Mouse (Mus musculus): ENCODE results near the gene Fasn. TPM values are rescaled to one million over a fixed set of nuclear protein-coding genes. Genes with fewer than 3 reads are reported as not detected.
"Not testable (repeated sequence)": the region's sequence is repeated elsewhere in the genome, so short reads cannot be mapped to it uniquely, and the experiment has no call there.

Gene Fasn
- polyA plus RNA-seq, 1 experiment from 2014 or later = 16.0 TPM

- H3K4me2 ChIP-seq (replicated peaks; ENCODE audit: low read depth) = no peak overlapping the region
- peak; percentile 63 for DNase-seq (ENCODE audit: low spot score)
- TF ChIP-seq EP300 (optimal IDR thresholded peaks at IDR 0.05) (no peak), CTCF (IDR thresholded peaks at IDR 0.05; ENCODE audit: low read depth) (no peak)
- H3K27ac ChIP-seq (replicated peaks) = peak overlapping the region; percentile 88
- peaks cover 6% of the 10 kb centered on the region; the same call in 1 of the 2 replicates for H3K4me1 ChIP-seq (replicated peaks; ENCODE audit: control insufficient read depth, insufficient read depth)
- no peaks in the 10 kb centered on the region for H3K9me3 ChIP-seq (ENCODE audit: control insufficient read depth, low read length)
- H3K27me3 ChIP-seq (ENCODE audit: control insufficient read depth, insufficient read depth, low read length) = no peaks in the 10 kb centered on the region
- H3K9ac ChIP-seq (ENCODE audit: low read length) = no peak overlapping the region
- 58% methylated on average over 2 of the region's 2 CpGs for WGBS
- ATAC-seq (ENCODE audit: low FRiP score, low TSS enrichment) = peak; percentile 82
- no peak overlapping the region for H3K4me3 ChIP-seq (ENCODE audit: low read depth, low read length)
- H3K36me3 ChIP-seq (ENCODE audit: control insufficient read depth, insufficient read depth, low read length) = no peaks in the 10 kb centered on the region
These were observed 26.1 kb upstream of the Fasn start for GRCm38 (mm10) chr11:120850331-120851030.

GRCm38 (mm10) chr11:120846725-120847475 lies 22.6 kb upstream of the Fasn start:
- 86% methylated on average over 9 of the region's 9 CpGs for WGBS
- no peaks in the 10 kb centered on the region for H3K27me3 ChIP-seq (ENCODE audit: control insufficient read depth, insufficient read depth, low read length)

GRCm38 (mm10) chr11:120844329-120844728 lies 20.0 kb upstream of the Fasn start:
- H3K9ac ChIP-seq (ENCODE audit: low read length) = no peak overlapping the region
- H3K9me3 ChIP-seq (ENCODE audit: control insufficient read depth, low read length) = no peaks in the 10 kb centered on the region
- no peak overlapping the region for H3K4me3 ChIP-seq (ENCODE audit: low read depth, low read length)
- no peaks in the 10 kb centered on the region for H3K4me1 ChIP-seq (replicated peaks; ENCODE audit: control insufficient read depth, insufficient read depth)
- no peak overlapping the region for H3K27ac ChIP-seq (replicated peaks)
- no peak for TF ChIP-seq CTCF (IDR thresholded peaks at IDR 0.05; ENCODE audit: low read depth)
- no peak for TF ChIP-seq EP300 (optimal IDR thresholded peaks at IDR 0.05)
- no peak overlapping the region for H3K4me2 ChIP-seq (replicated peaks; ENCODE audit: low read depth)
- H3K36me3 ChIP-seq (ENCODE audit: control insufficient read depth, insufficient read depth, low read length) = no peaks in the 10 kb centered on the region
- ATAC-seq (ENCODE audit: low FRiP score, low TSS enrichment) = no peak
- 82% methylated on average over 4 of the region's 4 CpGs for WGBS
- no peaks in the 10 kb centered on the region for H3K27me3 ChIP-seq (ENCODE audit: control insufficient read depth, insufficient read depth, low read length)
- no peak for DNase-seq (ENCODE audit: low spot score)

More at GRCm38 (mm10) chr11:120846725-120847475, 22.6 kb upstream of the Fasn start:
- no peak for ATAC-seq (ENCODE audit: low FRiP score, low TSS enrichment)
- Histone ChIP-seq H3K9me3 (ENCODE audit: control insufficient read depth, low read length) (no peaks in the 10 kb centered on the region), H3K9ac (ENCODE audit: low read length) (no peak overlapping the region), H3K4me3 (ENCODE audit: low read depth, low read length) (no peak overlapping the region), H3K4me2 (replicated peaks; ENCODE audit: low read depth) (no peak overlapping the region), H3K36me3 (ENCODE audit: control insufficient read depth, insufficient read depth, low read length) (no peaks in the 10 kb centered on the region), H3K4me1 (replicated peaks; ENCODE audit: control insufficient read depth, insufficient read depth) (peaks cover 3% of the 10 kb centered on the region; the same call in 1 of the 2 replicates), H3K27ac (replicated peaks) (no peak overlapping the region)
- DNase-seq (ENCODE audit: low spot score) = no peak
- TF ChIP-seq CTCF (IDR thresholded peaks at IDR 0.05; ENCODE audit: low read depth) (no peak), EP300 (optimal IDR thresholded peaks at IDR 0.05) (no peak)

GRCm38 (mm10) chr11:120833555-120834280 lies 9.4 kb upstream of the Fasn start:
- H3K4me2 ChIP-seq (replicated peaks; ENCODE audit: low read depth) = no peak overlapping the region; the same call in 1 of the 2 replicates
- ATAC-seq (ENCODE audit: low FRiP score, low TSS enrichment) = peak; percentile 61
- no peak overlapping the region for H3K4me3 ChIP-seq (ENCODE audit: low read depth, low read length)
- H3K9ac ChIP-seq (ENCODE audit: low read length) = no peak overlapping the region; the same call in 1 of the 2 replicates
- H3K27ac ChIP-seq (replicated peaks) = peak overlapping the region; percentile 63
- H3K36me3 ChIP-seq (ENCODE audit: control insufficient read depth, insufficient read depth, low read length) = no peaks in the 10 kb centered on the region
- no peaks in the 10 kb centered on the region for H3K9me3 ChIP-seq (ENCODE audit: control insufficient read depth, low read length)
- no peaks in the 10 kb centered on the region for H3K27me3 ChIP-seq (ENCODE audit: control insufficient read depth, insufficient read depth, low read length)
- TF ChIP-seq CTCF (IDR thresholded peaks at IDR 0.05; ENCODE audit: low read depth) (no peak), EP300 (optimal IDR thresholded peaks at IDR 0.05) (no peak)
- H3K4me1 ChIP-seq (replicated peaks; ENCODE audit: control insufficient read depth, insufficient read depth) = no peaks in the 10 kb centered on the region
- DNase-seq (ENCODE audit: low spot score) = peak; percentile 69
- WGBS = 32% methylated on average over 8 of the region's 8 CpGs

GRCm38 (mm10) chr11:120832962-120833361 lies 8.6 kb upstream of the Fasn start:
- not testable (repeated sequence) for H3K9me3 ChIP-seq (ENCODE audit: control insufficient read depth, low read length); DNase-seq (ENCODE audit: low spot score); H3K4me3 ChIP-seq (ENCODE audit: low read depth, low read length); H3K4me1 ChIP-seq (replicated peaks; ENCODE audit: control insufficient read depth, insufficient read depth); H3K27ac ChIP-seq (replicated peaks); H3K27me3 ChIP-seq (ENCODE audit: control insufficient read depth, insufficient read depth, low read length); H3K36me3 ChIP-seq (ENCODE audit: control insufficient read depth, insufficient read depth, low read length); H3K4me2 ChIP-seq (replicated peaks; ENCODE audit: low read depth); H3K9ac ChIP-seq (ENCODE audit: low read length); ATAC-seq (ENCODE audit: low FRiP score, low TSS enrichment)
- 80% methylated on average over 5 of the region's 5 CpGs for WGBS

Data from stomach, postnatal 0 days (tissue).